ENCODE assay signal across 7 mouse cellular contexts in the genomic region with DNA sequence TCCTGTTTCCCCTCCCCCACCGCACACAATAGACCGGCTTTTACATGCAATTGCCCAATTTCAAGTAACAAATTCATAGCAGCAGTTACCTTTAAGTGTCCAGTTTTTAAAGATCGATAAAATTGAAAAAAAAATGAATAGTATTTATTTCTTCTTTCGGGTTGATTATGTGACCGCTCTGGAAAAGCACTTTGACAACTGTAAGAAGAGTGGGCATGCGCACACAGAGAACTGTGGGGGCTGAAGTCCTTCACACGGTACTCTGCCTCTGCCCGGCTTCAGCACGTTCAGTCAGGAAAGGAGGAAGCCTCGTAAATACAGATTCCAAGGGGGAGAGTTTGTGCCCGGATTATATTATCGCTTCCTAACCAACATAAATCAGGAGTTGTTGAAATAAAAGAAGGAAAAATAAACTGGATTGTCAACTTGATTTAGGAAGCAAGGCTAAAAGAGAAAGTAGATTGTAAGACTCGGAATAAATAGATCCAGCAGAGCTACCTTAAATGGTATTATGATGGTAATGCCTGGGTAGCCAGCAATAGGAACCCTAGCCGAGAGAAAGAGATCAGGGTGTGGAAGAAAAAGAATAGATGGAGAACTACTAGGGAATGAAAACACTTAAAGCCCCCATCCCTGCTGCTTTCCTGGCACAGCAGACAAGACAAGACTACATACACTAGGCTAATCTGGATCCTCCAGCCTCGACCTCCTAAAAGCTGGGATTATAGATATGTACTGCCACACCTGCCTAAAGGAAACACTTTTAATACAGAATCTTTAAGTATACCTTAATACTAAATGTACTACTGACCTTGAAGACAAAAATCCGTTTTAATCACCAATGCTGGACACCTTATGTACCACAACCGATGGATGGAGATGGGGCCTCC. TPM values are rescaled to one million over a fixed set of nuclear protein-coding genes. Genes with fewer than 3 reads are reported as not detected.
DNase-seq lines count a peak whose midpoint lies in the region; ATAC-seq lines count a peak whose summit lies in the region.

No protein-coding gene starts in this region.

- H3K9ac ChIP-seq in hindbrain, embryonic 12.5 days: peak overlapping the region; percentile 33; the same call in 1 of the 2 replicates

- H3K4me3 ChIP-seq in hindbrain, embryonic 12.5 days: peak overlapping the region; percentile 30

- DNase-seq in adrenal gland, postnatal 10 days: peak; percentile 77
- DNase-seq in cerebellum, postnatal 14 days: peak; percentile 74 to 77
- peak; percentile 55 to 79 for DNase-seq in frontal cortex, adult 2 months (ENCODE audit: extremely low spot score in 1 of 2, low spot score in 1 of 2)
- peak; percentile 47 for DNase-seq in left cerebral cortex, adult 11 months (ENCODE audit: low spot score)
- DNase-seq in lung, postnatal 25 days (ENCODE audit: low spot score): peak; percentile 62
- peak; percentile 83 for DNase-seq in right cerebral cortex, adult 18-20 months

- no peaks in the 10 kb centered on the region for H3K36me3 ChIP-seq in hindbrain, embryonic 12.5 days

- H3K27me3 ChIP-seq in hindbrain, embryonic 12.5 days: peaks cover 10% of the 10 kb centered on the region

- peak; percentile 73 for ATAC-seq in hindbrain, embryonic 12.5 days (ENCODE audit: low FRiP score)

- 15% methylated on average over 17 of the region's 17 CpGs for WGBS in hindbrain, embryonic 12.5 days

- peaks cover 13% of the 10 kb centered on the region for H3K4me1 ChIP-seq in hindbrain, embryonic 12.5 days

- peak overlapping the region; percentile 36 for H3K4me2 ChIP-seq in hindbrain, embryonic 12.5 days (replicated peaks)

- H3K27ac ChIP-seq in hindbrain, embryonic 12.5 days: peak overlapping the region; percentile 35

- no peaks in the 10 kb centered on the region for H3K9me3 ChIP-seq in hindbrain, embryonic 12.5 days (replicated peaks)

RNA-seq across cellular contexts. Expression of a gene that starts 29.3 kb away (rescaled TPM):
- total RNA-seq in adrenal gland, postnatal 10 days (2021): 100 to 1,000 TPM; 145 to 152 TPM
- 67.7 and 70.6 TPM in 2 replicates for polyA plus RNA-seq in frontal cortex, adult 2 months (2012; rRNA removed)
- polyA plus RNA-seq in hindbrain, embryonic 12.5 days (2016; fragmentation: Nextera tagmentation; extraction: Ambion mirVana): 151 and 154 TPM in 2 replicates

RNA-seq across cellular contexts. Expression of a gene that starts 30.3 kb away (rescaled TPM):
- 10 to 100 TPM; 14.2 to 26.8 TPM for total RNA-seq in adrenal gland, postnatal 10 days (2021)
- 35.2 and 39.6 TPM in 2 replicates for polyA plus RNA-seq in frontal cortex, adult 2 months (2012; rRNA removed)
- polyA plus RNA-seq in hindbrain, embryonic 12.5 days (2016; fragmentation: Nextera tagmentation; extraction: Ambion mirVana): 6.2 and 7.0 TPM in 2 replicates

Comparison
In these comparisons a context has a peak if more than half of its experiments do, and no peak if none do; other contexts are left out.
1. Peak in every context shown above with its lines: DNase-seq, ATAC-seq, H3K4me3 ChIP-seq and H3K27ac ChIP-seq.